Mouse (Mus musculus): Measurements from ENCODE around the gene Btg3.

Gene Btg3

DNA sequence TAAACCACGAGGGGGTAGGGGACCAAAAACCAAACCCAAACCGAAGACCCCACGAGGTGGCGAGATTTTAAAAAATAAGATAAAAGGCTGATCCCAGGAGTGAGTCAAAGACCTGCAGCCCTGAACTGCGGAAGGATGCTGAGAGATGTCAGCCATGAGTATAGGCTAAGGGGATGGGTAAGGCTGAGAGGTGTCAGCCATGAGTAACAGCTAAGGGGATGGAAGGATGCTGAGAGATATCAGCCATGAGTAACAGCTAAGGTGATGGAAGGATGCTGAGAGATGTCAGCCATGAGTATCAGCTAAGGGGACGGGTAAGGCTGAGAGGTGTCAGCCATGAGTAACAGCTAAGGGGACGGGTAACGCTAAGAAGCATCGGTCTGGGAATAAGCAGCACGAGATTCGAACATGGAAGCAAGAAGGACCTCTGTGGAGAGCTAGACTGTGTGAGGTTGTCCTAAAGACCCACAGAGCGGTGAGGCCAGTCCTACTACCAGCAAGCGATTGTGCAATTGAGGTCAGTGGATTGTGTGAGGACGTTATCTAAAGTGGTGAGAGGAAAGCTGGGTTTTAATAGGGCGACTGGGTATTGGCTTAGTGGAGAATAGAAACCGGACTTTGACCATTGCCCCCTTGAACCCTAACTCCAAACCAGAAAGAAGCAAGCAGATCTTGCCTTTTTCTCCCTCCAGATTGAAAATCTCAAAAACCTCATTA lies 69.4 kb downstream of the Btg3 start:
- in situ Hi-C loops (cut with MboI; ENCODE audit: low pct_unique_long_range_greater_than_20kb in 1 of 2, low sequenced_read_pairs in 2 of 2, unreplicated experiment in 1 of 2), result no loop called here

GRCm38 (mm10) chr16:78306606-78307005 lies 70.4 kb downstream of the Btg3 start:
- in situ Hi-C loops (cut with MboI; ENCODE audit: low pct_unique_long_range_greater_than_20kb in 1 of 2, low sequenced_read_pairs in 2 of 2, unreplicated experiment in 1 of 2), result no loop called here

DNA sequence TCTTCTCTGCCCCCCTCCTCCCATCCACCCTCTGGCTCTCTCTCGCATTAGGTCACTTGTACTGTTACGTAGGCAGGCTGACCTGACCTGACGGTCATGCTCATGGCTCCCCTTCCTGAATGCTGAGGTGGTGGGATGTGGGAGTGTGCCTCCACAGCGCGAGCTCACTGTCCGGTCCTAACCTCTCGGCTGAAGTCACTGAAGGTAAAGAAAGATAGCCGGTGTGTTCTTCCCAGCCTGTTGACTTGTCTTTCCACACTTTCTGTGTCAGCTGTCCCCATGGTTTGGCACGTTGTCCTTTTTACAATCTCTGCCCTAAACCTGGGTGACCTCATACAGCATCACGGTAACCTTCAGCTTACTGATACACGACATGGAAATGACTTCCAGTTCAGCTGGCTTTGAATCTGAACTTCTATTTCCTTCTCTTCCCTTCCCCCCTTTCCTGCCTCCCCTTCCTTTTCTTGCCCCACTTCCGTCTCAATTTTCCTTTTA lies 71.3 kb downstream of the Btg3 start:
- in situ Hi-C loops (cut with MboI; ENCODE audit: low pct_unique_long_range_greater_than_20kb in 1 of 2, low sequenced_read_pairs in 2 of 2, unreplicated experiment in 1 of 2), result no loop called here

GRCm38 (mm10) chr16:78302678-78303050 lies 74.3 kb downstream of the Btg3 start:
- in situ Hi-C loops (cut with MboI; ENCODE audit: low pct_unique_long_range_greater_than_20kb in 1 of 2, low sequenced_read_pairs in 2 of 2, unreplicated experiment in 1 of 2), result no loop called here

GRCm38 (mm10) chr16:78301831-78302677 lies 74.9 kb downstream of the Btg3 start:
- in situ Hi-C loops (cut with MboI; ENCODE audit: low pct_unique_long_range_greater_than_20kb in 1 of 2, low sequenced_read_pairs in 2 of 2, unreplicated experiment in 1 of 2), result no loop called here

GRCm38 (mm10) chr16:78301183-78301830 lies 75.7 kb downstream of the Btg3 start, which contains the start of gene Cxadr:
TSS of gene Cxadr (plus strand) at chr16:78301489.
- in situ Hi-C loops (cut with MboI; ENCODE audit: low pct_unique_long_range_greater_than_20kb in 1 of 2, low sequenced_read_pairs in 2 of 2, unreplicated experiment in 1 of 2), result no loop called here

GRCm38 (mm10) chr16:78296114-78296513 lies 80.9 kb downstream of the Btg3 start:
- in situ Hi-C loops (cut with MboI; ENCODE audit: low pct_unique_long_range_greater_than_20kb in 1 of 2, low sequenced_read_pairs in 2 of 2, unreplicated experiment in 1 of 2), result no loop called here

- in situ Hi-C loops (cut with MboI; ENCODE audit: low pct_unique_long_range_greater_than_20kb in 1 of 2, low sequenced_read_pairs in 2 of 2, unreplicated experiment in 1 of 2), result no loop called here
Measured at GRCm38 (mm10) chr16:78295601-78296000, 81.4 kb downstream of the Btg3 start.

GRCm38 (mm10) chr16:78294606-78295275 lies 82.3 kb downstream of the Btg3 start:
- in situ Hi-C loops (cut with MboI; ENCODE audit: low pct_unique_long_range_greater_than_20kb in 1 of 2, low sequenced_read_pairs in 2 of 2, unreplicated experiment in 1 of 2), result no loop called here

- in situ Hi-C loops (cut with MboI; ENCODE audit: low pct_unique_long_range_greater_than_20kb in 1 of 2, low sequenced_read_pairs in 2 of 2, unreplicated experiment in 1 of 2), result no loop called here
Measured at GRCm38 (mm10) chr16:78294051-78294450, 82.9 kb downstream of the Btg3 start.

DNA sequence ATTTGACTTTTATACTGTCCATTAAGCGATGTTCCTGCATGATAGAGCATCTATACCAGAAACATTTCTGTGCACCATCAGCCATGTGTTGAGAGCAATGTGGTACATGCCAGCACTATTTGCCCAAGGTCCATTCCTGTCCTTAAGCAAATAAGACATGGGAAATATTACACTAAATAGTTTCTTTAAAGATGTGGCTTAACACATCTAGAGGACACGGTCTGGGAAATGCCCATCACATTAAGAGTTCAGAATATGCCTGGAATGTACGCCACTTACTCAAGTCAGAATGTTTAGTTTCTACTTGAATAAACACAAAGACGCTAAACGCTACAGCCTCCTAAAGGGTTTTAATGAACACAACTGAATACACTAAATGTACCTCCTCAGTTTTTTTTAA lies 93.8 kb downstream of the Btg3 start:
- in situ Hi-C loops (cut with MboI; ENCODE audit: low pct_unique_long_range_greater_than_20kb in 1 of 2, low sequenced_read_pairs in 2 of 2, unreplicated experiment in 1 of 2), result no loop called here
